Mouse (Mus musculus) right cerebral cortex, postnatal 25 days (tissue): Measurements from ENCODE around the gene AI413582.

Experiments
- DNase-seq: peaks from one replicate; pipeline ENCODE4 v3.0.0; 2022

Gene AI413582

GRCm38 (mm10) chr17:27554062-27554960 is 11.2 kb downstream of the AI413582 start:
- DNase-seq, result no peak

- DNase-seq, result no peak
These were observed 13.0 kb downstream of the AI413582 start for GRCm38 (mm10) chr17:27552215-27553201.

- DNase-seq, result no peak
These were observed 14.1 kb downstream of the AI413582 start for GRCm38 (mm10) chr17:27551393-27551940.

GRCm38 (mm10) chr17:27549234-27549633 is 16.3 kb downstream of the AI413582 start:
- no peak for DNase-seq

GRCm38 (mm10) chr17:27547253-27547868 is 18.2 kb downstream of the AI413582 start:
- no peak for DNase-seq

GRCm38 (mm10) chr17:27546574-27547085 is 18.9 kb downstream of the AI413582 start:
- no peak for DNase-seq

GRCm38 (mm10) chr17:27545991-27546390 is 19.6 kb downstream of the AI413582 start:
- no peak for DNase-seq

GRCm38 (mm10) chr17:27544551-27544950 is 21.0 kb downstream of the AI413582 start:
- DNase-seq, result peak; percentile 44

GRCm38 (mm10) chr17:27541984-27542383 is 23.6 kb downstream of the AI413582 start:
- no peak for DNase-seq

- DNase-seq, result no peak
These were observed 24.3 kb downstream of the AI413582 start for GRCm38 (mm10) chr17:27541261-27541660.

GRCm38 (mm10) chr17:27534718-27535117 is 30.8 kb downstream of the AI413582 start:
- peak; percentile 83 for DNase-seq

- no peak for DNase-seq
These were observed 32.2 kb downstream of the AI413582 start for GRCm38 (mm10) chr17:27533354-27533753.

- DNase-seq, result no peak
These were observed 33.5 kb downstream of the AI413582 start for GRCm38 (mm10) chr17:27532095-27532494.

- DNase-seq, result no peak
These were observed 36.8 kb downstream of the AI413582 start for GRCm38 (mm10) chr17:27528767-27529166.

GRCm38 (mm10) chr17:27528030-27528429 is 37.5 kb downstream of the AI413582 start:
- DNase-seq, result no peak

GRCm38 (mm10) chr17:27527188-27527587 is 38.4 kb downstream of the AI413582 start:
- no peak for DNase-seq

GRCm38 (mm10) chr17:27523121-27523520 is 42.4 kb downstream of the AI413582 start:
- DNase-seq, result no peak

- no peak for DNase-seq
These were observed 44.3 kb downstream of the AI413582 start, which contains the start of gene Grm4 for GRCm38 (mm10) chr17:27521303-27521702. Gene Grm4, minus strand, starts transcription at chr17:27521403.

GRCm38 (mm10) chr17:27520557-27520956 is 45.0 kb downstream of the AI413582 start:
- peak; percentile 50 for DNase-seq

GRCm38 (mm10) chr17:27518700-27519595 is 46.6 kb downstream of the AI413582 start:
- no peak for DNase-seq

- DNase-seq, result no peak
These were observed 47.3 kb downstream of the AI413582 start for GRCm38 (mm10) chr17:27518296-27518695.
